Mouse (Mus musculus) urinary bladder, postnatal 4 days (tissue): ENCODE data around the gene Twf2.

Experiments
- DNase-seq, 2 experiments: peaks; one replicate each; pipeline ENCODE4 v3.0.0; 2021 to 2022; ENCODE audit warnings: low spot score in 2 of 2

Twf2 gene

DNA sequence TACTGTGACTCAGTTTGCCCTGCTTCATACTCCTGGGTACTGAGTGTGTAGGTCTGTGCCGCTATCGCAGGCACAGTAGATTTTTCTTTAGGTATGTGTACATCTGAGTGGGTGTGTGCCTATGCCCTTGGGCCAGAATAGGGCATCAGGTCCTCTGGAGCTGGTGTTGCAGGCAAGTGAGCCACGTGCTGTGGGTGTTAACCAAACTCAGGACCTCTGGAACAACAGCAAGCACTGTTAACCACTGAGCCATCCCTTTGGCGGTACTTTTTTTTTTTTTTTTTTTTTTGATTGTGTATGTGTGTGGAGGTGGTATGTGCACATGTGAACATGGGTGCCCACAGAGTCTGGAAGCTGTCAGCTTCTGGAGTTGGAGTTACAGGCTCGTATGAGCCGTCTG, 25.1 kb upstream of the Twf2 start:
- no peak for DNase-seq

DNA sequence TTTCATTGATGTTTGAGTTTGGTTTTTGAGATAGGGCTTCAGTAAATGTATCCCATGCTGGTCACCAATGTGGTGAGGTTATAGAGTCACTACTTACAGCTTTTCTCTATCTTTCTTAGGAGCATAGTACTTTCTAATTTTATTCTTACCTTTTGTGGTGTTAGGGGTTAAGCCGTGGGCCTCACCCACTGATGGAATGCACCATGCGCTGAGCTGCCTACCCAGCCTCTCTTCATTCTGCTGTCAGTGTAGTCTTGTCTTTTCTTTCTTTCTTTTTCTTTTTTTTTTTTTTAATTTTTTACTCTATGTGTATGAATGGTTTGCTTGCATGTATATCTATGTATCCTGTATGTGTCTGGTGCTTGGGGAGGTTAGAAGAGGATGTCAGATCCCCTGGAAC, 23.5 kb upstream of the Twf2 start:
- no peak for DNase-seq

DNA sequence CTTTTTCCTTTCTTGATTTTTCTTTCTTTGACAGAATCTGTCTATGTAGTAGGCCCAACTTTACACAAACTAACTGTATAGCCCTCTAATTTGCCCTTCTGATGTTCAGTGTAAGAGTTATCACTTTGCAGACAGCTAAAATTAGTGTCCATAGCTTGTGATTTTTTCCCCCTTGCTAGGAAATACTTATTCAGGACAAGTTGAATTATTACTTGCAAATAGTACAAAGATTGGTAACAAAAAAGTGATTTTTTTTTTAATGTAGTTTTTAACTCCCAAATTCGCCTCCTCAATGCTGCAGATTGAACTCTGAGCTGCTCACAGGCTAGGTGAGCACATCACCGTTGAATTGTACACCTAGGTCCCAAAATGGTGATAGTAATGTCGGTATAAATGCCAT, 22.9 kb upstream of the Twf2 start:
- DNase-seq, result no peak

DNA sequence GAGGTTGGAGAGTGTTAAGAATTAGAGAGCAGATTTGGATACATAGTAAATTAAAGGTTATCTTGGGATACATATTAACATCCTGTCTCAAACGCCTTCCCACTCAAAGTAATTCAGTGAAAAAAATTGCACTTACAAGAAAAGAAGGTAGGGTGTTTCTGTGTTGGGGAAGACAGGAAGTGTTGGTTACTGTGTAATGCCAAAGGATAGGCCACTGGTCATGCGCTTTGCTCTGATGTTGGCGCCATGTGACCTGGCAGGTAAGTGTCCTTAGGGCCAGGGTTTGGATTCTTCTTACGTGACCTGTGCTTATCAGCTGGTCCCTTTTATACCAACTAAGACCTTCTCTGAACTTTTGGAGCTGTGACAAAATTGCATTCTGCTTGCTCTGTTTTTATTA, 20.8 kb upstream of the Twf2 start:
- DNase-seq, result no peak

DNA sequence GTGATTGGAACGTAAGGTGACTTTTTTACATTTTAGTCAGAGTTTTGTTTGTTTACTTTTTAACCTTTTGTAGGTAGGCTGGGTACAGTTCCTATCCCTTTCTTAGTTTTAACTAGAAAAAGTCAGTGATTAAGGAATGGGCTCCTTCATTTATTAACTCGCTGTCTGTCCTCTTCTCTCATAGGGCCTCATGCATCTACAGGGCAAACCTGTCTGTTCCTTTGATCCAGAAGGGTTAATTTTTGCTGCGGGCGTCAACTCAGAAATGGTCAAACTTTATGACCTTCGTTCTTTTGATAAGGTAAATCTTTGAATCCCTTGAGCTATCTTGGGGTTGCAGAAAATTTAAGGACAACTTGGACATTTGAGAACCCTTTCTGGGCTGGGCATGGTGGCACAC, 18.9 kb upstream of the Twf2 start:
- DNase-seq, result no peak

DNA sequence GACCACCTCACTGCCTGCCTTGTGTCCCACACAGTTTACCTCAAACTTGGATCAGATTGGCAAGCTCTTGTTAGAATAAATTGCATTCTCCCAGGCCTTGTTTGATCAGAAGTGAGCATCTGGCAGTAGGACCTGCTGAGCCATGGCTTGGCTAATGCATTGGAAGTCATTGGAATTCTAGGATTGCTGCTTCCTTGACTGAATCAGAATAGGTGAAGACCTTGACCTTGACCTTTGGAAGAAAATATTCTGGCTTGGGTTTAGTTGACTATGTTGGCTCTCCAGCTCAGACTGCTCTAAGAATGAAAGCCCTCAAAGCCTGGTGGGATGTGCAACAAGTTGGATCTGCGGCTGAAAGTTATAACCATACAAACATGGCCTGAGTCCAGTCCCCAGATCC, 11.6 kb upstream of the Twf2 start:
- DNase-seq, result no peak

DNA sequence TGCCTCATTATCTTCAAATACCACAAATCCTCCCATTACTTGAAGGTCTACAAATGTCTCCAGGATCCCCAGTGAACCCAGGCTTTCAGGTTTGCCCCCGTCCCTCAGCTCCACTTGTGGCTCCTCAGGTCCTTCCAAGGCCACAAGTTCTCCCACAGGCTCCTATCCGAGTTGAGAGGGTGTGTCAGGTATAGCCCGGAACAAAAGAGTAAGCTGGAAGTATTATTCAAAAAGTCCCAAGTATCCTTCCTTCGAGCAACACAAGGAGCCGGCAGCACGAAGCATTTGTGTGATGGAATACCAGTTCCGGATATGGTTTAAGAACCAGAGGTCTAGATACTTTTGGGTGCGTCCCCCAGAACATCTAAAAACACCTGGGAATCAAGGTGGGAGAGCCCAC, 10.9 kb upstream of the Twf2 start:
- no peak for DNase-seq

DNA sequence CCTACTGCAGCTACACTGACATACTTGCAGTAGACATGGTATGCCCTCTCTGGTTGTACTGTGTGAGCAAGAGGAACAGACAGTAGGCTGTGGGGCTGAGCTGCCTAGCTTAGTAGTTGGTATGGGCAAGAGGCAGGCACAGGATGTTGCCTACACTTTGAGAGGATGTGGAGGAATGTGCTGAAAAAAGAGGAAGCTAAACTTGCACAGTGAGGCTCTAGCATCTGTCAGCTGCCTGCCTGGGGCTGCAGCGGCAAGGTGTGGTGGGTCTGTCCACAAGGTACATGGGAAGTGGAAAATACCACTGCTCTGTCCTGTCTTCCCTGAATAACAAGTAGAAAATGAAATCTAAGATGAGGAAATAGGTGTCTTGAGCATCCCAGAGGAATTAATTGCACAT, 9.9 kb upstream of the Twf2 start:
- DNase-seq, result no peak

DNA sequence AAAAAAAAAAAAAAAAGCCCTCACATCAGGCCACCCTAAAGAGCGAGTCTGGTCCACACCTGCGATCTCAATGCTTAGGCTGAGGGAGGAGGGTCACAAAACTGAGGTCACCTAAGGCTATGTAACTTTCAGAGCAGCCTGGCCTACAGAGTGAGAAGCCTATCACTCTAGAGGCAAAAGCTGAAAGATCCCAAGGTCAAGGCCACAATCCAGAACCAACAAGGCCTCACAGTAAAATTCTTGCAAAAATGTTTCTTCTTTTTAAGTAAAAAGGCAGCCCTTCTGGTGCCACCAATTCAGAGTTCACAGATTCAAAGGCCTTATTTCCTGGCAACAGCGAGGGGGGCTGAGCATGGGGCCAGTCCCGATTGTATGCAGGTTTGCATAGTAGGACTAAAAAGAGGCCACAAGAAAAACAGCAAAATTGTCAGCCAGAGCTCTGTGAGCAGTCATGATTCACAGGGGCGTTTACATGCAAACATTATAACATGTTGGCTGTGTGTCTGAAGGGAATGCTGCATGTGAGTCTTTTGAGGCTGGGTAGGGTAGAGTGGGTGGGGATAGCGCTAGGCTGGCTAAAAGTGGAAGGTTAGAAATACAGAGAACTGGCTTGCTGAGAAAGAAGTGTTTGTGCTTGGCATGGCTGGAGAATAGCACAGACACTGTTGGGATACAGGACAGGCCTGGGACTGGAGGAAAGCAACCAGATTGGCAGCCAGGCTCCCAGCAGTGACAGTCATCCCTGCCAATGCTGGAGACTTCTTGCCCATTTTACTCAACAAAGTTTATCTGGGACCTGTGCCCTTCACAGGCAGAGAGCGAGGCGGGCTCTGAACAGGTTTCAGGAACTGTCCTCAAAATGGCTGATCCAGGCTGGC, 8.7 kb upstream of the Twf2 start:
- no peak for DNase-seq

DNA sequence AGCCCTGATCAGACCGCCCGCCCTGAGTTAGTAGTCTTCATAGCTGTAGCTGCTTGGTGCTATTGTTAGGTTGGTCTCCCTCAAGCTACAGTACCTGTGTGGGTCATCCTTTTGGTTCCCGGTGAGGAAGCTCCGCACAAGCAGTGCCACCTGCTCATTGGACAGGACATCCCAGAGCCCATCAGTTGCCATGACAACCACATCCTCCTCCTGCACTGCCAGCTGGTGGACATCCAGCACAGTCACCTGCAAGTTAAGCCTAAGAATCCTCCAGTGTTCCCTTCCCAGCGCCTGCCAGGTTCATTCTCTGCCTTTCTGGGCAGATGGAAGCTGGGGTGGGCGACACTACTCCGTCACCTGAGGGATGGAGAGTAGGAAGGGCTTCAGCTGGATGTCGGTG, 7.2 kb upstream of the Twf2 start:
- DNase-seq, result no peak

DNA sequence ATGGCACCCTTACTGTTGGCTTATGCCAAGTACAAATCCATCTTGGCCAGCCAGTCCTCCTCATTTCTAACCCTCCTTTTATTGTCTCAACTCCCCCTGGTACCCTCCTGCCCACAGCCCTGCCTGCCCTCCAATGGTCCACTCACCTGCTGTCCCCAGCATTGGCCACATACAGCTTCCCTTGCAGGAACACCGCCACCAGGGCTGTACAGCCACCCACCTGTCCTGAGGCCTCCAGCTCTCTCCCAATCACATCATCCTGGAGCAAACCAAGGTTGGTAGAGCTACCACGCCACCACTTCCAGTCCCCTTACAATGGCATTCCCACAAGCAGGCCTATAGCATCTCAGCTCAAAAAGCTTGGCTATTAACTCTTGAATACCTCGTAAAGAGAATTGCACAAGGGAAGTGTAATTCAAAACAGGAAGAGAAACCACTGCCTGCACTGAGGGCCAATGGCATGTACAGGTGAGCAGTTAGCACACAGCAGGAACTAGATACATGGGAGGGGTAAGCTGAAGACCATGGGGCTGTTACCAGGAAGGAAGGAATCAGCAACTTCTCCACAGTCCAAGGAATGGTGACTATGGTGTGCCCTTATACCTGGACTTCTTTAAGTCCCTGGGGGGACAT, 5.7 kb upstream of the Twf2 start:
- DNase-seq, result no peak

DNA sequence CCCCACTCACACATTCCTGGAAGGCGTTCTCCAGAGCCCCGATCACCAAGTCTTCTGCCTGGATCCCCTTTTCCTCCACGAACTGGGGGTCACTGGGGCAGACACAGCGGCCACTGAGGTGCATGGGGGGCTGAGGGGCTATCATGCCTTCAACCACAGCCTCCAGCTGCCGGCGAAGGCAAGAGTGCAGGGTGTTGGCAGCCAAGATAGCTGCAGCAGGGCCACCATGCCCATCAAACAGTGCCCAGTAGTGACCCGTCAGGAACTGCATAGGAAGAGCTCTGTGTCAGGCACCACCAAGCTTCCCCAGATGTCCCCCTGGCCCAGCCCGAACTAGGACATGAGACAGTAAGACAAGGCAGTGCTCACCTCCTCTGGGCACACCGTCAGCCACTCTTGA, 5.2 kb upstream of the Twf2 start:
- DNase-seq, result no peak

DNA sequence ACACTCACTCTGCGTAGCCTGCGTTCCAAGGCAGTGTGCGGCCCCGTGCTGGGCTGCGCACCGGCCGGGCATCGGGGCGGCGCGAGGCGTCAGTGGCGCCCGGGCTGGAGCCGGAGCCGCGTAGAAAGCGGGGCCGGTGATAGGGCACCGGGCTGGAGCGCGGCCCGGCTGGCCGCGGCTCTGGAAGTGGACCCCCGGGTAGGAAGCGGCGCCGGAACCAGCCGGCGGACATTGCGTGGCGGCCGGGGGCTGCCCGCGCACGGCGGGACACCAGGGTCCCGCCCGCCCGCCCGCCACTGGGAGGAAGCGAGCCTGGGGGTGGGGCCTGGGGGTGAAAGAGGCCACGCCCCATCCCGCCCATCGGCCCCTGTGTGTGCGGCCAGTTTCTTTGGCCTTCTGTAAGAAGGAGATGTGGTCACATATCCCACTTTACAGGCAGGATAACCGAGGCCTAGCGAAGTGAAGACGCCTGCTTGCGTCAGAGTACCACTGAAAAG, 3.9 kb upstream of the Twf2 start:
- peak; percentile 66 to 76 for DNase-seq

DNA sequence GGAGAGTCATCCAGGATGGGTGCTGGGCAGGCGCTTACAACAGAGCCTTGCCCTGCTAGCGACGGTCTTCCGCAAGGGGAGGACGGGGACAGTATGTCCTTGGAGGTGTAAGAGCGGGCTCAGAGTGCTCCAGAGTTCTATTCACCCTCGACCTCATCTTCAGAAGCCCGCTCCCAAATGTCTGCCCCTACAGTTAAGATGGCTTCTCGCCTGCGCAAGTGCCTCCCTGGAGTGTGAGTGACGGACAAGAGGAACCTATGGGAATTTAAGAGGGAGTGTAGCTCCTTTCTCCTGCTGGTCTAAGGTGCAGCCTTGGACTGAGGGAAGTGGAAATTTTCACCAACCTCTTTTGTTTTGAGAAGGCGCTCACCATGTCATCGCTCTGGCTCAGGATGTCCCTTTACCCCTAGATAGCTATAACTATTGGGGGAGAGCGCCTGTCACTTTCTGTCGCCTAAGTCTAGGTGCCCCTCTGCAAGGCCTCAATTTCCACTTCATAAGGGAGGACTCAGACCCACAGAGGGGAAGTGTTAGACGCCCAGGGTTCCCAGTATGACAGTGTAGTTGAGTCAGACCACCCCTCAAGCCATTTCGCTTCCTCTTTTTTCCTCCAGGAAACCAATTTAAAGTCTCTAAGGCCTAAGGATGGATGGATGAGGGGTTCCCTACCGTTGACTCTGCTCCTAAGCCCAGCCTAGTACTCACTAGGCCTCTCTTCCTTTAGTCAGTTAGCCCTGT, 3.2 kb upstream of the Twf2 start, which contains the start of gene Ppm1m:
TSS of gene Ppm1m (minus strand) at position 212 of the 738 bp plus-strand sequence.
- no peak for DNase-seq

DNA sequence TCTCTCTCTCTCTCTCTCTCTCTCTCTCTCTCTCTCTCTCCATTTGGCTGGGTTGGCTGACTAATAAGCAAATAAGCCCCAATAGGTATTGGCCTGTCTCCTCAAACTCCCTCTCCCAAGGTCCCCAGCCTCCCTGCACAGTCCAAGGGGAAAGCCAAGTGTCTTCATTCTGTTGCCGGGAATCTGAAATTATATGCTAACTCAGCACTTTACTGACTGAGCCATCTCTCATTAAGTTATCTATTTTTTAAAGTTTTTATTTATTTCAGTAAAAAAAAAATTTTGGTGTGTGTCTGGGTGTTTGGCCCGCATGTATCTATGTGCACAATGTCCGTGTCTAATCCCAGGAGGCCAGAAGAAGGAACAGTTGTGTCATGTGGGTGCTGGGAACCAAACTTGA, 1.0 kb upstream of the Twf2 start:
- no peak for DNase-seq

DNA sequence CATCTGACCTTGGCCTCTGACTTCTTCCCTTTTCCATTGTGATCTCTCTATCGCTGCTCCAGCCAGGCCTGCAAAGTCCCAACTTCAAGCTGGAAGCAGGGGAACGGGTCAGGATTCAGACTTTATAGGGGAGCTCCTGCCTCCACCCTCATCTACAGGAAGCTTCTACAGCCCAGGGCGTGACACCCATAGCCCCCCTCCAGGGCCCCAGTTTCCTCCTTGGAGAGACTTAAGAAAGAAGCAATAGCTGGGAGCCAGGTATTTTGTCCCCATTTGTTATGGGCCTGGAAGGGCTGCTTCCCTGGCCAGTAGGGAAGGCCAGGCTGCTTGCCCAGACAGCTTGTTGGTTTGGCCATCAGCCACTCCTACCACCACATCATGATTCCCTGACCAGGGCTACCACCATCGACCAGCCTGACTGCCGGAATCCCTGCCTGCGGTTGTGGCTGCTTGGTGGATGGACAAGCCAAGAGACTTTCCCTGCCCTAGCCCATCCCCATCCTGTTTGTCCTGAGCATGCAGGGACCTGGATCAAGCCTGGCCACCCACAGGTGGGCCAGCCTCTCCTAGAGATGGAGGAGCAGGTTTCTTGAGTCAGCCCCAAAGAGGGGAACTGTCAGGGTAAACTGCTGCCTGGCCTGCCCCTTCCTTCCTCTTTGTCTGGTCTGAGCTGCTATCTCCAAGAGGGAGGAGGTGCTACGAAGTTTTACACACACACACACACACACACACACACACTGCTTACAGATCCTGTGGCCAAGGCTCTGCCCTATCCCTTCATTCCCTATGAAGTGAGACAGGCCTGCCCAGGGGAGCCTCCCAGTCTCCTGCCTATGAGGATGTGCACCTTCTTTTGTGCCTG, 1.3 kb downstream of the Twf2 start:
- no peak for DNase-seq

DNA sequence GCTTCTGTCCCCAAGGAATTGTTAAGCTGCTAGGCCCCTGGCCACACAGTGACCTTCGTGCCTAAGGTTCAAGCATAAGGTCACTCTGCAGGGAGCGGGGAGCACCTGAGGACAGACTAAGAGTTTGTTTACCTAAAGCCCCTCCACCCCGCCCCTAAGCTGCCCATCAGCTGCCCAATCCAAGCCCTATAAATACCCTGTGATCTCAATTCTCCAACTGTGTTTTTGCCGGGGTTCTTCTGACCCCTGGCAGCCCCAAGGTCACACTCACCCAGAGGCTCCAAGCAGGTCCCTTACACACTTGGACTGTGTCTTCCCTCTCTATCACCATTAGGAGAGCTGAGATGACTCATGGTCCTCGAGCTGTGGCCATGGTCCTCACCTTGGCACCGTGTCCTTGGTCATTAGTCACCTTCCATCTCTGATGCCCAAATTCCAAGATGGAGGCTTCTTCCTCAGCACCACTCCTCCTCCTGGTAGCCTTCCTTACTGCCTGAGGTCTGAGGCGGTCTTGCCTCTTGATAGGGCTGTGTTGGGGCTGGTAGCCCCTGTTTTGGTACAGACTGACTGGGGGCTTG, 2.9 kb downstream of the Twf2 start:
- no peak for DNase-seq

DNA sequence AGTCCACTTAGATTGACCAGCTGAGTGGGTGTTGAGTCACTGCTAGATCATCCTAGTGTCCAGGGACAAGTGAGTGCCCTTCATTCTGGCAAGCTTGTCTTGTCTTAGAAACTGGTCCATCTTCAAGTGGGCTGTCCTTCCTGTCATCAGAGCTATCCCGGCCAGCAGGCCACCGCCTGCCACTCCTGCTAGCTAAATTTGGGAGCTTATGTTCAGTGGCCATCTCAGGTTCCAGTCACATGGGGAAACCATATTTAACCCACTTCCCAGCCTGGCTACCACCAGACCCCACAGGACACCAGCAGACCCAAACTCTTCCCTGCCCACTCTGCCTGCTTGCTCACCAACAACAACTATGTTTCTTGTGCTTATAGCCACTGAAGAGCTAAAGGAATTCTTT, 3.6 kb downstream of the Twf2 start:
- no peak for DNase-seq

DNA sequence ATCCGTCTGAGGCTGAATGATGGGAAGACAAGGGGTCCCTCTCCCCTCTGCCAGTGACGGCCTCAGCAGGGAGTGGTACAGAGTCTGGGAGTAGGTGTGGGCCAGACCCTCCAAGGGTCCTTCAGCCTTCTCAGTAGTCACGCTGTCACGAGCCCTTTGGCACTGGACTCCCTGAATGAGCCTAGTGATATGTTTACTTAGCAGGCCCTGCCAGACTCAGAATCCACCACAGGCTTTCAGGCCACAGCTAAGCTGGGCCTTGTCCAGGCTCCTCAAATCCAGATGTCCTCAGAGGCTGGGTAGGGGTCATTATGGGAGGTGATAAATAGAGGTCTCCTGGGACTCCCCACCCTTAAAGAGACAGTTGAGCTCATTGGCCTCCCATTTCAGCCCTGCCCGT, 5.3 kb downstream of the Twf2 start:
- DNase-seq, result no peak

DNA sequence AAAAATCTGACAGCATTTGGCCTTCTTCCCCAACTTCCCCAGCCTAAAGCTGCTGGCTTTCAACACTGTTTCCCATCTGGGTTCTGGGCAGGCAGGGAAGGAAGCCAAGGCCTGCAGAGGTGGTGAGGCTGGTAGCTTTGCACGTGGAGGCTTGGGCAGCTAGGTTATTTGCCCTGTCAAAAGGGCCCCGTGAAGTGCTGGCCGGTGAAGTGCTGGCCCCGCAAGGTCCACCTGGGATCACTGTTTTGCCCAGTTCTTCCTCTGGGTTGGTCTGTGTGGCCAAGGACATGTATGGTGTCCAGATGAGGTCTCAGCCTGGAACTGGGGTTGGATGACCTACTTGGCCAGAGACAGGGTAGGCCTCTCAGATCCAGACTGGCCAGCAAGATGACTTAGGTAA, 7.0 kb downstream of the Twf2 start:
- DNase-seq, result no peak

DNA sequence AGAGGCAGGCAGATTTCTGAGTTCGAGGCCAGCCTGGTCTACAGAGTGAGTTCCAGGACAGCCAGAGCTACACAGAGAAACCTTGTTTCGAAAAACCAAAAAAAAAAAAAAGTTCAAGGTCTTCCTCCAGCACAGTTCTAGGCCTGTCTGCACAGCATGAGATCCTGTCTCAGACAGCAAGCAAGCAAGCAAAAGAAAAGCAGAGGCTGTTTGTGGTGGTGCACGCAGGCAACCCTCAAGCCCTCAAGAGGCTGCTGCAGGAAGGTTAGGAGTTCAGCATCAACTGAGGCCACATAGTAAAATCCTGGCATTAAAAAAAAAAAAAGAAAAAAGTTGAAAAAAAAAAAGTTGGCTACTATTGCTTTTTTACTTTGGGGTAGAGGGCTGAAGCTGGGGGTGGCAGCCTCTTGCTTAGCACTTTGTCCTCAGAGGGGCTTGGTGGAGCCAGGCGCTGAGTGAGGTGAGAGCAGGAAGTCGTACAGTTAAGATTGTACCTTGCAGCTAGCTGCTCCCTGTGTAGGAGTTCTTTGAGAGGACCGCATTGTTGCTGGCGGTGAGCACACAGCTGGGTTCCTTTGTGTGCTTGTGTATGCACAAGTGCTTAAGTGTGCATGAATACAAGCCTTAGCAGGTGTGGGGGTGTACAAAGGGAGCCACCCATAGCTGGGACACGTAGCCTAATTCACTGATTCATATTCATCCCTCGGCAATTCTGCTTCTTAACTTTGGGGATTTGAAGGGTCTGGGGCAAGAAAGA, 8.1 kb downstream of the Twf2 start:
- no peak for DNase-seq
